In the genomic region with DNA sequence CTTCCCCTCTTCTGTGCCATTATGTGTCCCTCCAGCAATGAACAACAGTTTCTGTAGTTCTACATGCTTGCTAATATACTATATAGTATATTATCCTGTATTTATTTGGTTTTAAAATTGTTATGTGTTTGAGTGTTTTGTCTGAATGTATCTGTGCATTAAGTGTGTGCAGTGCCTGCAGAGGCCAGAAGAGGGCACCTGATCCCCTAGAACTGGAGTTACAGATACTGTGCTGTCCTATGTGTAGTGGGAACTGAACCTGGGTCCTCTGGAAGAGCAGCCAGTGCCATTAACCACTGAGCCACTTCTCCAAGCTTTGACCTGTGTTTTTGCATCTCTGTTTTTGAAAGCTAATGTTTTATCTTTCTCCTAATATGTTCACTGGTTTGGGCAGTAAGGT, we compare ENCODE assay signal across 18 mouse cellular contexts. TPM values are rescaled to one million over a fixed set of nuclear protein-coding genes. Genes with fewer than 3 reads are reported as not detected.
DNase-seq lines count a peak whose midpoint lies in the region; ATAC-seq and TF ChIP-seq lines count a peak whose summit lies in the region.
"Had no signal": no experiment of that assay in that cellular context is flagged by ENCODE, and none has a peak within 500 bp of the region (broad histone marks: within the 10 kb centered on the region; RNA-seq: fewer than 3 reads in every experiment).

No protein-coding gene starts in this region.

- peak; percentile 66; the same call in 1 of the 2 replicates for ATAC-seq in megakaryocyte progenitor cell, adult 5-6 weeks (replicated peaks; ENCODE audit: poor library complexity)

- TF ChIP-seq POLR2A in heart, adult 2 months (IDR thresholded peaks at IDR 0.05; ENCODE audit: insufficient read depth, low read depth, low read length): no peak
- TF ChIP-seq POLR2A in lung, adult 2 months (IDR thresholded peaks at IDR 0.05; ENCODE audit: borderline replicate concordance, extremely low read depth, low read depth, low read length): no peak
- TF ChIP-seq POLR2A in ES-Bruce4 (IDR thresholded peaks at IDR 0.05; ENCODE audit: insufficient read depth, low read length): no peak

- no peak overlapping the region for H3K9ac ChIP-seq in heart, adult 2 months (ENCODE audit: low read depth, low read length)
- H3K9ac ChIP-seq in ES-Bruce4 (ENCODE audit: low read depth, poor library complexity, severe bottlenecking): no peak overlapping the region
- H3K9ac ChIP-seq: lung, embryonic 15.5 days; midbrain, embryonic 12.5 days had no signal

- H3K79me2 ChIP-seq in heart, adult 2 months (replicated peaks; ENCODE audit: control insufficient read depth, insufficient read depth, low read length): no peaks in the 10 kb centered on the region

- no peak overlapping the region for H3K4me3 ChIP-seq in heart, adult 2 months
- H3K4me3 ChIP-seq in lung, adult 2 months (replicated peaks; ENCODE audit: extremely low read depth, low read depth, low read length): no peak overlapping the region
- no peak overlapping the region for H3K4me3 ChIP-seq in ES-Bruce4 (ENCODE audit: low read depth, low read length)
- H3K4me3 ChIP-seq: embryonic facial prominence, embryonic 10.5 days; limb, embryonic 10.5 days; lung, embryonic 15.5 days; midbrain, embryonic 12.5 days had no signal

- peak; percentile 41 for TF ChIP-seq CTCF in heart, adult 2 months (IDR thresholded peaks at IDR 0.05)
- 0 out of 2 replicates have a peak, but pooled peaks have one; percentile 5 for TF ChIP-seq CTCF in lung, adult 2 months (IDR thresholded peaks at IDR 0.05; ENCODE audit: insufficient read depth, low read length)
- peak; percentile 48 for TF ChIP-seq CTCF in ES-Bruce4 (IDR thresholded peaks at IDR 0.05; ENCODE audit: low read depth, low read length)

- intact Hi-C loops in heart, adult 2 months (cut with DNase I): no loop called here

- H3K27ac ChIP-seq in heart, adult 2 months: no peak overlapping the region
- H3K27ac ChIP-seq in ES-Bruce4 (ENCODE audit: insufficient read depth, low read length): no peak overlapping the region
- H3K27ac ChIP-seq: embryonic facial prominence, embryonic 10.5 days; limb, embryonic 10.5 days; lung, embryonic 15.5 days; midbrain, embryonic 12.5 days had no signal

- H3K36me3 ChIP-seq in heart, adult 2 months (ENCODE audit: control insufficient read depth, insufficient read depth, low read length): no peaks in the 10 kb centered on the region
- H3K36me3 ChIP-seq in ES-Bruce4 (ENCODE audit: control insufficient read depth, insufficient read depth, low read length, poor library complexity, severe bottlenecking): no peaks in the 10 kb centered on the region
- H3K36me3 ChIP-seq: embryonic facial prominence, embryonic 10.5 days; limb, embryonic 10.5 days; lung, embryonic 15.5 days; midbrain, embryonic 12.5 days had no signal

- DNase-seq in heart, adult 2 months: no peak
- DNase-seq in heart, adult 9 months (ENCODE audit: low spot score in 2 of 2): no peak
- no peak for DNase-seq in lung, adult 2 months
- DNase-seq in lung, postnatal 14 days: no peak
- DNase-seq in testis, postnatal 14 days (ENCODE audit: low spot score): no peak
- no peak for DNase-seq in gastrocnemius, adult 18-20 months (ENCODE audit: low spot score)
- DNase-seq: adrenal gland, postnatal 14 days; cerebellum, postnatal 25 days; heart, adult 18-20 months; heart, postnatal 10 days; kidney, postnatal 14 days; right cerebral cortex, postnatal 14 days had no signal

- no peaks in the 10 kb centered on the region for H3K9me3 ChIP-seq in ES-Bruce4 (replicated peaks; ENCODE audit: control insufficient read depth, insufficient read depth, low read length, poor library complexity, severe bottlenecking)
- H3K9me3 ChIP-seq: embryonic facial prominence, embryonic 10.5 days; limb, embryonic 10.5 days; lung, embryonic 15.5 days had no signal

- H3K4me1 ChIP-seq in heart, adult 2 months (ENCODE audit: control insufficient read depth, insufficient read depth, low read length): no peaks in the 10 kb centered on the region
- no peaks in the 10 kb centered on the region for H3K4me1 ChIP-seq in lung, adult 2 months (ENCODE audit: control insufficient read depth, insufficient read depth, low read length)
- H3K4me1 ChIP-seq in ES-Bruce4 (ENCODE audit: control insufficient read depth, insufficient read depth, low read length): no peaks in the 10 kb centered on the region
- H3K4me1 ChIP-seq: embryonic facial prominence, embryonic 10.5 days; limb, embryonic 10.5 days; lung, embryonic 15.5 days; midbrain, embryonic 12.5 days had no signal

- no peaks in the 10 kb centered on the region for H3K27me3 ChIP-seq in heart, adult 2 months (ENCODE audit: control insufficient read depth, insufficient read depth, low read length)
- H3K27me3 ChIP-seq in ES-Bruce4 (ENCODE audit: control insufficient read depth, insufficient read depth, low read length, poor library complexity, severe bottlenecking): no peaks in the 10 kb centered on the region
- H3K27me3 ChIP-seq: lung, embryonic 15.5 days; midbrain, embryonic 12.5 days had no signal

- TF ChIP-seq EP300 in heart, adult 2 months (IDR thresholded peaks at IDR 0.05; ENCODE audit: insufficient read depth, low read depth, low read length): no peak
- TF ChIP-seq EP300 in ES-Bruce4 (IDR thresholded peaks at IDR 0.05; ENCODE audit: insufficient read depth, low read depth, low read length): no peak

RNA-seq across cellular contexts. Expression of a gene that starts 46.3 kb away (rescaled TPM):
- total RNA-seq in heart, adult 2 months (2021): 10 to 100 TPM in 1 of 2 experiments, 1 to 10 TPM in 1; 9.3 to 11.3 TPM
- polyA plus RNA-seq in heart, adult 2 months (2012; rRNA removed): 5.6 and 7.7 TPM in 2 replicates
- polyA plus RNA-seq in lung, adult 2 months (2012; rRNA removed): 5.5 and 6.0 TPM in 2 replicates
- 0.38 and 0.63 TPM in 2 replicates for polyA plus RNA-seq in ES-Bruce4 (2011; ENCODE audit: insufficient read depth, insufficient read length, low read depth, missing spikeins)
- total RNA-seq in megakaryocyte progenitor cell, adult 5-6 weeks (2015): 4.0 and 7.7 TPM in 2 replicates
- total RNA-seq in megakaryocyte progenitor cell, adult 5-6 weeks (2017): 3.6 and 4.8 TPM in 2 replicates
- total RNA-seq in gastrocnemius, adult 18-20 months (2021): 1 to 10 TPM; 1.1 to 1.3 TPM
- polyA plus RNA-seq: limb, embryonic 10.5 days had no signal
